Mouse (Mus musculus) olfactory bulb, adult 2 months (tissue): ENCODE measurements around the gene Islr.

ENCODE experiments used
- CTCF ChIP-seq: fragments of 200-500 bp; IDR thresholded peaks from 2 replicates; pipeline ENCODE4 v1.5.1; 2012; ENCODE audit warnings: low read depth, mild to moderate bottlenecking, low read length, moderate library complexity; ENCODE audit not compliant: insufficient read depth
- POLR2A ChIP-seq: fragments of 200-500 bp; IDR thresholded peaks from 2 replicates; pipeline ENCODE4 v1.6.1; 2012; ENCODE audit warnings: mild to moderate bottlenecking, low read depth, low read length, moderate library complexity; ENCODE audit not compliant: insufficient read depth

DNA sequence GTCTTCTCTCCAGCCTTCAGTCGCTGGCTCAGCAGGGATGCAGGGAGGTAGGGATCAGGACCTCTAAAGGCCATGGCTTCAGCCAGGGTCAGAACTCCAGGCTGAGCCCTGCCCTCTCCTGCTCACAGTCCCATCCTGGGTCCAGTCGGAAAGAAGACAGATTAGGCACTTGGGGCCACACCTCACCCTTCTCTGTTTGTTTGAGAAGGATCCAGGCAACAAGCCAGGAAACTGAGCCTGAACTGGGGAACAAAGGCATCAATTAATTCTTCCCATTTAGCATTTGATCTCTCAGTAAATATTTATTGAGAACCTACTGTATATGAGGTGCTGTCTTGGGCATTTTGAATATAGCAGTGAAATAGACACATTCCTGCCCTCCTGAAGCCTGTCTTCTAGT, 85.4 kb downstream of the Islr start, which contains the start of gene Ccdc33:
- TF ChIP-seq POLR2A (no peak), CTCF (no peak)
